Mouse (Mus musculus): ENCODE measurements around the gene Sox18.

Gene Sox18

GRCm38 (mm10) chr2:181671326-181671725 is at the start of gene Sox18:
TSS of gene Sox18 (minus strand) at chr2:181671640.
- DNase-seq (ENCODE audit: low read depth, low spot score): no peak

GRCm38 (mm10) chr2:181721200-181721599 is 49.8 kb upstream of the Sox18 start:
- no peak for DNase-seq (ENCODE audit: low read depth, low spot score)

- no peak for DNase-seq (ENCODE audit: low read depth, low spot score)
Measured at GRCm38 (mm10) chr2:181720061-181720460, 48.6 kb upstream of the Sox18 start.

GRCm38 (mm10) chr2:181716991-181717390 is 45.6 kb upstream of the Sox18 start:
- no peak for DNase-seq (ENCODE audit: low read depth, low spot score)

GRCm38 (mm10) chr2:181715382-181715781 is 43.9 kb upstream of the Sox18 start:
- no peak for DNase-seq (ENCODE audit: low read depth, low spot score)

- DNase-seq (ENCODE audit: low read depth, low spot score): no peak
Measured at GRCm38 (mm10) chr2:181714903-181715326, 43.5 kb upstream of the Sox18 start, which contains the start of gene Oprl1. TSS of gene Oprl1 (plus strand) at chr2:181715016.

- no peak for DNase-seq (ENCODE audit: low read depth, low spot score)
Measured at GRCm38 (mm10) chr2:181713749-181714148, 42.3 kb upstream of the Sox18 start.

GRCm38 (mm10) chr2:181706668-181707067 is 35.2 kb upstream of the Sox18 start:
- DNase-seq (ENCODE audit: low read depth, low spot score): peak; percentile 66

- no peak for DNase-seq (ENCODE audit: low read depth, low spot score)
Measured at GRCm38 (mm10) chr2:181698241-181698640, 26.8 kb upstream of the Sox18 start, which contains the start of gene Lkaaear1. TSS of gene Lkaaear1 (minus strand) at chr2:181698442.

- no peak for DNase-seq (ENCODE audit: low read depth, low spot score)
Measured at GRCm38 (mm10) chr2:181696801-181697420, 25.5 kb upstream of the Sox18 start.

- no peak for DNase-seq (ENCODE audit: low read depth, low spot score)
Measured at GRCm38 (mm10) chr2:181695776-181696175, 24.3 kb upstream of the Sox18 start.

- DNase-seq (ENCODE audit: low read depth, low spot score): no peak
Measured at GRCm38 (mm10) chr2:181694581-181694980, 23.1 kb upstream of the Sox18 start.

GRCm38 (mm10) chr2:181693339-181694280 is 22.2 kb upstream of the Sox18 start, which contains the start of gene Rgs19:
TSS of gene Rgs19 (minus strand) at chr2:181693977.
- peak; percentile 92 for DNase-seq (ENCODE audit: low read depth, low spot score)

- DNase-seq (ENCODE audit: low read depth, low spot score): no peak
Measured at GRCm38 (mm10) chr2:181692304-181692703, 20.9 kb upstream of the Sox18 start.

GRCm38 (mm10) chr2:181691571-181691970 is 20.1 kb upstream of the Sox18 start:
- DNase-seq (ENCODE audit: low read depth, low spot score): peak; percentile 49

- DNase-seq (ENCODE audit: low read depth, low spot score): no peak
Measured at GRCm38 (mm10) chr2:181691083-181691482, 19.6 kb upstream of the Sox18 start.

GRCm38 (mm10) chr2:181689466-181690160 is 18.2 kb upstream of the Sox18 start:
- DNase-seq (ENCODE audit: low read depth, low spot score): no peak

GRCm38 (mm10) chr2:181687586-181687985 is 16.1 kb upstream of the Sox18 start:
- no peak for DNase-seq (ENCODE audit: low read depth, low spot score)

- DNase-seq (ENCODE audit: low read depth, low spot score): no peak
Measured at GRCm38 (mm10) chr2:181685686-181686085, 14.2 kb upstream of the Sox18 start.

- no peak for DNase-seq (ENCODE audit: low read depth, low spot score)
Measured at GRCm38 (mm10) chr2:181684713-181685112, 13.3 kb upstream of the Sox18 start.

- DNase-seq (ENCODE audit: low read depth, low spot score): no peak
Measured at GRCm38 (mm10) chr2:181683381-181683780, 11.9 kb upstream of the Sox18 start.

- DNase-seq (ENCODE audit: low read depth, low spot score): no peak
Measured at GRCm38 (mm10) chr2:181681978-181682377, 10.5 kb upstream of the Sox18 start.

All from CD4-positive helper T cell, adult 2 months (primary cell).